ENCODE assay signal across 9 mouse cellular contexts in the genomic region with DNA sequence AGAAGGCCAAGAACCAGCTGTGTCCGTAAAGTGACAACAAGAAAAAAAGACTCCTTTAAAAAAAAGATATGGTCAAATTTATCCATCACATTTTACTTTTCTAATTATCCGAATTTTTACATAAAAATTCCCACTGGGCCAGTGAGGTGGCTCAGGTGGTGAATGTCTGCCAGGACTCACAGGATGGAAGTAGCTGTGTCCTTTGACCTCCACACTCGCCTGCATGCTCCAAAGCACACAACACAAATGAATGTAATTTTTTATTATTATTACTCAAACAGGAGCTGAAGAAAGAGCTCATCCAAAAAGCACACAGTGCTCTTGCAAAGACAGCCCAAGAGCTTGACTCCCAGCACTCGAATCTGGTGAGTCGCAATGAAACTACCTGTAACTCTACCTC. TPM values are rescaled to one million over a fixed set of nuclear protein-coding genes. Genes with fewer than 3 reads are reported as not detected.
DNase-seq lines count a peak whose midpoint lies in the region; ATAC-seq and TF ChIP-seq lines count a peak whose summit lies in the region.
"Had no signal": no experiment of that assay in that cellular context is flagged by ENCODE, and none has a peak within 500 bp of the region (broad histone marks: within the 10 kb centered on the region; RNA-seq: fewer than 3 reads in every experiment).

No protein-coding gene starts in this region.

- no peaks in the 10 kb centered on the region for H3K36me3 ChIP-seq in ES-Bruce4 (ENCODE audit: control insufficient read depth, insufficient read depth, low read length, poor library complexity, severe bottlenecking)
- H3K36me3 ChIP-seq in hindbrain, postnatal 0 days (ENCODE audit: insufficient read depth, low read length): no peaks in the 10 kb centered on the region
- no peaks in the 10 kb centered on the region for H3K36me3 ChIP-seq in liver, embryonic 16.5 days (ENCODE audit: control insufficient read depth, insufficient read depth)

- TF ChIP-seq POLR2A in ES-Bruce4 (IDR thresholded peaks at IDR 0.05; ENCODE audit: insufficient read depth, low read length): no peak
- TF ChIP-seq POLR2A in bone marrow, adult 2 months (IDR thresholded peaks at IDR 0.05; ENCODE audit: borderline replicate concordance, control insufficient read depth, low read depth, low read length): no peak

- no peak for TF ChIP-seq EP300 in ES-Bruce4 (IDR thresholded peaks at IDR 0.05; ENCODE audit: insufficient read depth, low read depth, low read length)

- peak overlapping the region; percentile 87; the same call in 1 of the 2 replicates for H3K9ac ChIP-seq in ES-Bruce4 (ENCODE audit: low read depth, poor library complexity, severe bottlenecking)
- H3K9ac ChIP-seq in hindbrain, postnatal 0 days (replicated peaks; ENCODE audit: low read length): peak overlapping the region; percentile 98
- peak overlapping the region; percentile 99 for H3K9ac ChIP-seq in liver, embryonic 16.5 days (ENCODE audit: low read depth, low read length)

- no peaks in the 10 kb centered on the region for H3K27me3 ChIP-seq in ES-Bruce4 (ENCODE audit: control insufficient read depth, insufficient read depth, low read length, poor library complexity, severe bottlenecking)
- H3K27me3 ChIP-seq in hindbrain, postnatal 0 days (ENCODE audit: insufficient read depth, low read length): no peaks in the 10 kb centered on the region
- no peaks in the 10 kb centered on the region for H3K27me3 ChIP-seq in liver, embryonic 16.5 days (ENCODE audit: control insufficient read depth, insufficient read depth, low read depth, low read length)

- WGBS in bone marrow, adult 2 months: 49% methylated on average over 5 of the region's 5 CpGs
- 11% methylated on average over 5 of the region's 5 CpGs for WGBS in hindbrain, postnatal 0 days
- WGBS in liver, embryonic 16.5 days (ENCODE audit: insufficient replicate concordance): 32% methylated on average over 5 of the region's 5 CpGs

- ATAC-seq in hindbrain, postnatal 0 days: no peak
- no peak for ATAC-seq in liver, embryonic 16.5 days (ENCODE audit: low read depth)
- ATAC-seq in erythroid progenitor cell, adult 5-6 weeks (replicated peaks; ENCODE audit: low FRiP score, poor library complexity, severe bottlenecking): no peak

- DNase-seq in hindbrain, postnatal 0 days (ENCODE audit: low spot score): no peak
- DNase-seq in MN1 (ENCODE audit: low spot score): no peak
- no peak for DNase-seq in layer of hippocampus, postnatal 25 days (ENCODE audit: extremely low spot score in 1 of 2, low spot score in 1 of 2)
- no peak for DNase-seq in B cell, adult 2 months
- DNase-seq: cerebellum, adult 9-10 months had no signal

- no peak overlapping the region for H3K4me3 ChIP-seq in ES-Bruce4 (ENCODE audit: low read depth, low read length)
- peak overlapping the region; percentile 58 for H3K4me3 ChIP-seq in bone marrow, adult 2 months (replicated peaks; ENCODE audit: control insufficient read depth, low read depth, low read length)
- peak overlapping the region; percentile 98 for H3K4me3 ChIP-seq in hindbrain, postnatal 0 days (ENCODE audit: low read length)
- H3K4me3 ChIP-seq in liver, embryonic 16.5 days (ENCODE audit: low read depth, low read length): peak overlapping the region; percentile 98

- TF ChIP-seq CTCF in ES-Bruce4 (IDR thresholded peaks at IDR 0.05; ENCODE audit: low read depth, low read length): no peak
- TF ChIP-seq CTCF in bone marrow, adult 2 months (IDR thresholded peaks at IDR 0.05; ENCODE audit: control insufficient read depth, insufficient read depth, low read length): no peak
- no peak for TF ChIP-seq CTCF in hindbrain, postnatal 0 days (IDR thresholded peaks at IDR 0.05; ENCODE audit: low read depth)

- no peak overlapping the region for H3K27ac ChIP-seq in ES-Bruce4 (ENCODE audit: insufficient read depth, low read length)
- no peak overlapping the region for H3K27ac ChIP-seq in bone marrow, adult 2 months (ENCODE audit: control insufficient read depth, insufficient read depth, low read depth, low read length, poor library complexity)
- H3K27ac ChIP-seq in hindbrain, postnatal 0 days: no peak overlapping the region
- H3K27ac ChIP-seq in liver, embryonic 16.5 days (ENCODE audit: low read length): no peak overlapping the region

- peak overlapping the region; percentile 87 for H3K4me2 ChIP-seq in hindbrain, postnatal 0 days (ENCODE audit: low read depth, low read length)
- peak overlapping the region; percentile 91 for H3K4me2 ChIP-seq in liver, embryonic 16.5 days (ENCODE audit: low read depth, low read length)

- H3K9me3 ChIP-seq in ES-Bruce4 (replicated peaks; ENCODE audit: control insufficient read depth, insufficient read depth, low read length, poor library complexity, severe bottlenecking): no peaks in the 10 kb centered on the region
- H3K9me3 ChIP-seq in hindbrain, postnatal 0 days (ENCODE audit: low read length): no peaks in the 10 kb centered on the region
- no peaks in the 10 kb centered on the region for H3K9me3 ChIP-seq in liver, embryonic 16.5 days (replicated peaks; ENCODE audit: control insufficient read depth, low read length)

- no peaks in the 10 kb centered on the region for H3K4me1 ChIP-seq in ES-Bruce4 (ENCODE audit: control insufficient read depth, insufficient read depth, low read length)
- H3K4me1 ChIP-seq in bone marrow, adult 2 months (ENCODE audit: control insufficient read depth, insufficient read depth, low read length): no peaks in the 10 kb centered on the region; the same call in 1 of the 2 replicates
- peaks cover 9% of the 10 kb centered on the region for H3K4me1 ChIP-seq in hindbrain, postnatal 0 days (ENCODE audit: insufficient read depth, low read length)
- H3K4me1 ChIP-seq in liver, embryonic 16.5 days (ENCODE audit: control insufficient read depth, low read depth, low read length): peaks cover 21% of the 10 kb centered on the region

RNA-seq across cellular contexts. Expression of a gene that starts 2.0 kb away (rescaled TPM):
- polyA plus RNA-seq in ES-Bruce4 (2011; ENCODE audit: insufficient read depth, insufficient read length, low read depth, missing spikeins): 73.4 and 77.4 TPM in 2 replicates
- 21.7 and 21.8 TPM in 2 replicates for polyA plus RNA-seq in bone marrow, adult 2 months (2011; ENCODE audit: insufficient read depth, insufficient read length, low replicate concordance, missing spikeins)
- 41.8 and 52.7 TPM in 2 replicates for total RNA-seq in hindbrain, postnatal 0 days (2014; rRNA removed)
- polyA plus RNA-seq in hindbrain, postnatal 0 days (2015; fragmentation: Nextera tagmentation; extraction: Ambion mirVana): 40.0 and 40.2 TPM in 2 replicates
- 17.2 and 17.7 TPM in 2 replicates for polyA plus RNA-seq in liver, embryonic 16.5 days (2015; fragmentation: Nextera tagmentation; extraction: Ambion mirVana)
- 53.0 and 60.4 TPM in 2 replicates for total RNA-seq in erythroid progenitor cell, adult 5-6 weeks (2015; ENCODE audit: low replicate concordance)
- total RNA-seq in erythroid progenitor cell, adult 5-6 weeks (2017; ENCODE audit: low replicate concordance): 37.4 and 64.8 TPM in 2 replicates
- 10 to 100 TPM; 57.1 to 64.1 TPM for total RNA-seq in layer of hippocampus, postnatal 25 days (2021)
